Comparison of ENCODE assay signal across 17 mouse cellular contexts in genomic region chr4:26422084-26422483, GRCm38 (mm10).
"Had no signal": no experiment of that assay in that cellular context is flagged by ENCODE, and none has a peak within 500 bp of the region (broad histone marks: within the 10 kb centered on the region; RNA-seq: fewer than 3 reads in every experiment).

No protein-coding gene starts in this region.

- H3K36me3 ChIP-seq: intestine, embryonic 15.5 days; limb, embryonic 12.5 days; liver, embryonic 13.5 days; midbrain, embryonic 10.5 days; midbrain, embryonic 13.5 days; neural tube, embryonic 13.5 days had no signal

- H3K9ac ChIP-seq: intestine, embryonic 15.5 days; limb, embryonic 12.5 days; liver, embryonic 13.5 days; lung, embryonic 14.5 days; midbrain, embryonic 13.5 days; neural tube, embryonic 13.5 days had no signal

- H3K4me3 ChIP-seq: intestine, embryonic 15.5 days; limb, embryonic 12.5 days; liver, embryonic 13.5 days; midbrain, embryonic 10.5 days; midbrain, embryonic 13.5 days; myocyte; neural tube, embryonic 13.5 days had no signal

- H3K27me3 ChIP-seq: intestine, embryonic 15.5 days; limb, embryonic 12.5 days; liver, embryonic 13.5 days; midbrain, embryonic 13.5 days; neural tube, embryonic 13.5 days had no signal

- H3K4me1 ChIP-seq: intestine, embryonic 15.5 days; limb, embryonic 12.5 days; liver, embryonic 13.5 days; midbrain, embryonic 10.5 days; midbrain, embryonic 13.5 days; neural tube, embryonic 13.5 days had no signal

- ATAC-seq: intestine, embryonic 15.5 days; lung, postnatal 0 days; midbrain, embryonic 13.5 days; midbrain, embryonic 16.5 days had no signal

- H3K9me3 ChIP-seq: intestine, embryonic 15.5 days; limb, embryonic 12.5 days; liver, embryonic 13.5 days; midbrain, embryonic 13.5 days; neural tube, embryonic 13.5 days had no signal

- H3K4me2 ChIP-seq: intestine, embryonic 15.5 days; limb, embryonic 12.5 days; liver, embryonic 13.5 days; lung, embryonic 14.5 days; midbrain, embryonic 13.5 days; neural tube, embryonic 13.5 days had no signal

- H3K27ac ChIP-seq: intestine, embryonic 15.5 days; limb, embryonic 12.5 days; liver, embryonic 13.5 days; macrophage; midbrain, embryonic 10.5 days; midbrain, embryonic 13.5 days; neural tube, embryonic 13.5 days had no signal

- DNase-seq: kidney, adult 11 months; kidney, adult 8-10 months; kidney, postnatal 10 days; kidney, postnatal 4 days; liver, embryonic 13.5 days; lung, embryonic 14.5 days; thymus, adult 18-20 months; thymus, postnatal 36 days had no signal
